Comparison of ENCODE assay signal across 17 mouse cellular contexts in genomic region chr12:83210735-83211134, GRCm38 (mm10).
DNase-seq lines count a peak whose midpoint lies in the region; ATAC-seq and TF ChIP-seq lines count a peak whose summit lies in the region.
"Had no signal": no experiment of that assay in that cellular context is flagged by ENCODE, and none has a peak within 500 bp of the region (broad histone marks: within the 10 kb centered on the region; RNA-seq: fewer than 3 reads in every experiment).

No protein-coding gene starts in this region.

- H3K27ac ChIP-seq in hindbrain, postnatal 0 days = 0 out of 2 replicates have a peak overlapping the region, but pooled peaks have one; percentile 13
- no peak overlapping the region for H3K27ac ChIP-seq in hindbrain, embryonic 14.5 days
- peak overlapping the region; percentile 51 for H3K27ac ChIP-seq in ES-Bruce4 (ENCODE audit: insufficient read depth, low read length)
- H3K27ac ChIP-seq: embryonic facial prominence, embryonic 12.5 days; stomach, embryonic 15.5 days had no signal

- no peak for ATAC-seq in hindbrain, postnatal 0 days
- ATAC-seq in hindbrain, embryonic 14.5 days (ENCODE audit: low FRiP score) = no peak
- ATAC-seq: CD4-positive, CD25-positive, alpha-beta regulatory T cell, adult 4 months had no signal

- no peaks in the 10 kb centered on the region for H3K36me3 ChIP-seq in hindbrain, postnatal 0 days (ENCODE audit: insufficient read depth, low read length)
- no peaks in the 10 kb centered on the region for H3K36me3 ChIP-seq in hindbrain, embryonic 14.5 days (replicated peaks; ENCODE audit: control insufficient read depth, insufficient read depth)
- H3K36me3 ChIP-seq in E14TG2a.4 (ENCODE audit: insufficient read depth, low read length) (no peaks in the 10 kb centered on the region), ES-Bruce4 (ENCODE audit: control insufficient read depth, insufficient read depth, low read length, poor library complexity, severe bottlenecking) (no peaks in the 10 kb centered on the region)
- H3K36me3 ChIP-seq: embryonic facial prominence, embryonic 12.5 days; hindbrain, embryonic 10.5 days; stomach, embryonic 15.5 days had no signal

- H3K9ac ChIP-seq in hindbrain, postnatal 0 days (replicated peaks; ENCODE audit: low read length) = no peak overlapping the region
- H3K9ac ChIP-seq in hindbrain, embryonic 14.5 days = no peak overlapping the region
- H3K9ac ChIP-seq in ES-Bruce4 (ENCODE audit: low read depth, poor library complexity, severe bottlenecking) = no peak overlapping the region
- H3K9ac ChIP-seq: embryonic facial prominence, embryonic 12.5 days; stomach, embryonic 15.5 days had no signal

- peaks cover 24% of the 10 kb centered on the region for H3K4me1 ChIP-seq in hindbrain, postnatal 0 days (ENCODE audit: insufficient read depth, low read length)
- H3K4me1 ChIP-seq in hindbrain, embryonic 14.5 days (replicated peaks; ENCODE audit: control insufficient read depth, insufficient read depth, low read length) = peaks cover 29% of the 10 kb centered on the region
- peaks cover 47% of the 10 kb centered on the region for H3K4me1 ChIP-seq in E14TG2a.4 (replicated peaks; ENCODE audit: low read depth, low read length)
- peaks cover 9% of the 10 kb centered on the region for H3K4me1 ChIP-seq in ES-Bruce4 (ENCODE audit: control insufficient read depth, insufficient read depth, low read length)

- 61% methylated on average over 3 of the region's 3 CpGs for WGBS in hindbrain, postnatal 0 days
- 74% methylated on average over 3 of the region's 3 CpGs for WGBS in hindbrain, embryonic 14.5 days

- no peaks in the 10 kb centered on the region for H3K9me3 ChIP-seq in hindbrain, postnatal 0 days (ENCODE audit: low read length)
- H3K9me3 ChIP-seq in hindbrain, embryonic 14.5 days (ENCODE audit: control insufficient read depth, low read length) = no peaks in the 10 kb centered on the region
- H3K9me3 ChIP-seq in E14TG2a.4 (ENCODE audit: low read length) (peaks cover 11% of the 10 kb centered on the region), ES-Bruce4 (replicated peaks; ENCODE audit: control insufficient read depth, insufficient read depth, low read length, poor library complexity, severe bottlenecking) (no peaks in the 10 kb centered on the region)
- H3K9me3 ChIP-seq: embryonic facial prominence, embryonic 12.5 days; hindbrain, embryonic 10.5 days; megakaryocyte, embryonic 14.5 days; stomach, embryonic 15.5 days had no signal

- H3K27me3 ChIP-seq in hindbrain, postnatal 0 days (ENCODE audit: insufficient read depth, low read length) = no peaks in the 10 kb centered on the region
- H3K27me3 ChIP-seq in hindbrain, embryonic 14.5 days (ENCODE audit: control insufficient read depth, insufficient read depth, low read length) = no peaks in the 10 kb centered on the region
- H3K27me3 ChIP-seq in E14TG2a.4 (ENCODE audit: insufficient read depth, low read length) = peaks cover 11% of the 10 kb centered on the region
- no peaks in the 10 kb centered on the region for H3K27me3 ChIP-seq in ES-Bruce4 (ENCODE audit: control insufficient read depth, insufficient read depth, low read length, poor library complexity, severe bottlenecking)
- H3K27me3 ChIP-seq: embryonic facial prominence, embryonic 12.5 days; stomach, embryonic 15.5 days had no signal

- DNase-seq in hindbrain, postnatal 0 days (ENCODE audit: low spot score) = no peak
- DNase-seq in hindbrain, embryonic 14.5 days (ENCODE audit: low spot score) = no peak
- peak; percentile 85 for DNase-seq in cerebellum, adult 9-11 months
- DNase-seq in thymus, postnatal 14 days = no peak
- no peak for DNase-seq in spleen, adult 18-20 months
- DNase-seq: kidney, postnatal 14 days; layer of hippocampus, adult 9-11 months; retina, postnatal 1 day had no signal

- no peak for TF ChIP-seq POLR2A in ES-Bruce4 (IDR thresholded peaks at IDR 0.05; ENCODE audit: insufficient read depth, low read length)

- H3K4me3 ChIP-seq in hindbrain, postnatal 0 days (ENCODE audit: low read length) = no peak overlapping the region
- H3K4me3 ChIP-seq in hindbrain, embryonic 14.5 days (replicated peaks; ENCODE audit: low read length) = no peak overlapping the region
- H3K4me3 ChIP-seq in E14TG2a.4 (replicated peaks; ENCODE audit: low read length) (peak overlapping the region; percentile 46), ES-Bruce4 (ENCODE audit: low read depth, low read length) (no peak overlapping the region)
- H3K4me3 ChIP-seq: embryonic facial prominence, embryonic 12.5 days; hindbrain, embryonic 10.5 days; megakaryocyte, embryonic 14.5 days; myocyte; stomach, embryonic 15.5 days had no signal

- no peak overlapping the region for H3K4me2 ChIP-seq in hindbrain, postnatal 0 days (ENCODE audit: low read depth, low read length)
- no peak overlapping the region for H3K4me2 ChIP-seq in hindbrain, embryonic 14.5 days (replicated peaks)
- H3K4me2 ChIP-seq: embryonic facial prominence, embryonic 12.5 days; liver, embryonic 11.5 days; stomach, embryonic 15.5 days had no signal

- TF ChIP-seq CTCF in hindbrain, postnatal 0 days (IDR thresholded peaks at IDR 0.05; ENCODE audit: low read depth) = no peak
- TF ChIP-seq CTCF in E14TG2a.4 (conservative IDR thresholded peaks at IDR 0.05; ENCODE audit: low read length) = no peak
- TF ChIP-seq CTCF in ES-Bruce4 (IDR thresholded peaks at IDR 0.05; ENCODE audit: low read depth, low read length) = no peak

- TF ChIP-seq EP300 in ES-Bruce4 (IDR thresholded peaks at IDR 0.05; ENCODE audit: insufficient read depth, low read depth, low read length) = no peak
